Mouse (Mus musculus): ENCODE results near the gene Esrra.

The Esrra gene

DNA sequence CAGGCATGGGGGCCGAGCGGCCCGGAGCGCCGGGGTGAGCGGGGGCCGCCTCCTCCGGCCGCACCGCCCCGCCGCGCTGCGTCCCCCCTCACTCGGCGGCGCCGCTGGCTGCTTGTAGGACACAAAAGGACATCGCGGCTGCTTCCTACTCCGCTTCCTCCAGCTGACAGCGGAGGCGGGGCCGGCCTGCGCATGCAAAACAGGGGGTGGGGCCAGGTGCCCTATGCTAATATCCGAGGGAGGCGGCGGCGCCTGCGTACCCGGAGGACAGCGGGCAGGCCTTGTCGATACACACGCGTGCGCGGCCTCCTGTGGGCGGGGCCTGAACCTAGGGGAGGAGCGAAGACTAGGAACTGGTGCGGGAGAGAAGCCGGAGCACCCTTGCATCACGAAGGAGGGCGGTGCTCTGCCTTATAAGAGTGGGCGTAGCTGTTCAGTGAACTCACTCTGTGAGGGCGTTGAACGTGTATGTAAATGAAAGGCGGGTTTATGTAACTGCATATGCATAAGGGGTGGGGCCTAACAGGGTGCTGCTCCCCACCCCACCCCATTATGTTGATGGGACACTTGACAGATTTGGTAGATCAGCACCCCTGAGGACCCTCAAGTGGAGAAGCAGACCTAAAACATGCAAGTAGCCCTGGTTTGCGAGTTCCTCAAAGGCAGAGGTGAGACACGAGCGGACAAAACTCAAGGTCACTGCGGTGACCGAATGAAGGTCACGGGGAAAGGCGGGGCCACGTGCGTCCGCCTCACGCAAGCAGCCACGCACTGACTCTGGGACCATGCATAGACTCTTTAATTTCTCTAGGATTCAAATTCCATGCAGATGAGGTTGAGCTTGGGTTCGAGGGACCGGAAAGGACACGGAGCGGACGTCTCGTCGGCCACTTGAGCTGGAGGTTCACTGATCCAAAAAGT, at the start of gene Esrra:
Gene Esrra (minus strand): TSS at position 167 of the 921 bp plus-strand sequence.
- DNase-seq, result peak; percentile 100

DNA sequence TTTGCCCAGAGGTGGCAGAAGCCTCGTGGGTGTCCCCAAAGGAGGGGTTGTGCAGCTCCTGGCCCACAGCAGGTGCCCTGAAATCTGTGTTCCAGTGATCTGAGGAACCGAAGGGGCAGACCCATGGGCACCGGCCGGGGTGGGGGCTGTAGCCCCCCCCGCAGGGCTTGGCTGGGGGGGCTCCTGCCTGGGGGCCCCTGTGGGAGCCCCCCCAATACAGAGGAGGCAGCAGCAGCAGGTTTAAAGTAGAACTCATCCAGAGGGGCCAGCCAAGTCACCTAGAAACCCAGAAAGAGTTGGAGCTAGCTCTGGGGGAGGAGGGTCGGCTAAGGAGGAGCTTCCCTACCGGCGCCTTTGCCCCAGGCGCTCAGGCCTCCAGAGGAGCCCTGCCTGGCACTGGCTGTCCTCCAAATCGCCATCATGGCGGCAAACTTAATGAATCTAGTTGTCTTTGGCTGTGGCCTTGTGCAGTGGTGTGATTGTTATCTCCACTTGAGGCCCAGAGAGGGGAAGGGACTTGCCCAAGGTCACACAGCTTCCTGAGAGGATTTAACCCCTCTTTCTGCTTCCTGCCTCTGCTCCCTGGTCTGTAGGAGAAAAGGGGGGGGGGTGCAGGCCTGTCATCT, 49.0 kb upstream of the Esrra start:
- DNase-seq, result no peak

DNA sequence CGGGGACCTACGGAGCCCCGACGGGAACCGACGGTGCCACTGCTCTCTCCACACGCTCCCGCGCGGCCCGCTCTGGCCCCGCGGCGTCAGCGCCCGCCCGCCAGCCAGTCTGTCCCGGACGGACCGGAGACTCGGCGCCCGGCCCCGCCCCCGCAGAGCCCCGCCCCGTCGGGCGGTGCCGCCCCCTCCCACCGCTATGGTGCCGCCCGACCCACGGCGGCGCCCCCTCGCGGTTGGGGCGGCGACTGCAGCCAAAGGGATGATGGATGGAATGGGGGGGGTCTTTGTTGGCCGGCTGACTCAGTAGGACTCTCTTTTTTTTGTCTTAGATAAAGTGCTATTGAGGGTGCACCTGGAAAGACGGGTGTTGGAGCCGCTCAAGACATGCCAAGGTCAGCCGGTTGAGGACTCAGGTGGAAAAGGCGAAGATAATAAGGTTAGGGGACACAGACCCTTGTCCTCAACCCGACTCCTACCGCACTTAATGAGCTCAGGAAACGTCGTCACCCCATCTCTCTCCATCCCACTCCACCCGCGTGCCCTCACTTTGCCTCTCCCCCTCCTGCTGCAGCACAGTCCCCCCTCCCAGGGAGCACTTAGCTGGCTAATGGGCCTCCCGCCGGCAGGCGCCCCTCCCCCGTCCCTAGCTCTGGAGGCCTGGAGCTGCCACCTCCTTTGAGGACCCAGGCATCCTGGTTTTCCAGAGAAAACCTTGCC, 48.2 kb upstream of the Esrra start:
- DNase-seq, result no peak

DNA sequence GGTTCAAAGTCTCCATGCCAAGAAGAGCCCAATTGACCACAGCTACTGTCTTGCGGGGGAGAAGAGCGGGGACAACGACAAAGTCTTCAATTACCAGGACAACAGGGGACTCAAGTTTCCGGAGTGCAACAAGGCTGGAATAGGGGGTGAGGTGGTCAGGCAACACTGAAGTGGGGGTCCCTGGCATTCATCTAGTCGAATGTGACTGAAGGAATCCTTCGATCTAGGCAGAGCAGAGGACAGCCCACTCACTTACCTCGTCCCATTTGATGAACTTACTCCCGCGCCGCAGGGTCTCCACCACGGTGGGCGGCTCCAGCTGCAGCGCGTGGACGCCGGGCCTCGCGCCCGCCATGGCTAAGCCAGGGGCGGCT, 47.7 kb upstream of the Esrra start:
- no peak for DNase-seq

DNA sequence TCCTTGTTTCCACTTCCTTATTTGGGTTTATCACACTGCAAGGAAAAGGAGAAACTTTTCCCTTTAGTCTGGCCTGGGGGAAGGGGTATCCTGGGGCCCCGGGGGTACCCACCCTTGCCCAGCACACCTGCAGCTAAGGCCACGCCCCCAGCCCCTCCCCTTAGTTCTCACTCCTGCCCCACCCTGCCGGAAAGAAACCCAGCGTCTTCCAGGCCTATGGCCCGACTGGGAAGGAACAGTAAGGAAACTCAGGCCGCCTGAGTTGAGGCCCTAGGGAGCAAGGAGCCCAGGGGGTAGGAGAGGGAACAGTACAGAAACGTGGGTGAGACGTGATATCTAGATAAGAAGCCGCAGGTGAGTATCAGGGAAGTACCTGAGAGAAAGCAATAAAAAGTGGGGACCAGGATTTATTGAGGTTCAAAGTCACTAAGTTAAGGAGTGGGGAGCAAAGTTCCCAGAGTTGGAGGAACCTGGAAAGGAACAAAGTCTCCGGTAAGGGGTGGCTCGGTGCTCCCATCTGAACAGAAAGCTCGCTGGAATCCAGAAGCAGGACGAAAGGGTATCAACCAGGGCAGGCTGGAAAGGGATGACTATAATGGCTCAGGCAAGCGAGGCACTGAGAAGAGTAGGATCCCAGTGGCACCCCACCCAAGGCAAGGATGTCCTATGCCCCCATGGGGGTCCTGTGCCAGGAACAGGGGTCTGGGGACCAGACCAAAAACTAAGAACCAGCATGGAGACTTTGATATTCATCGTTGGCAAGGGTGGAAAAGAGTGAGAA, 47.1 kb upstream of the Esrra start:
- DNase-seq, result no peak

- DNase-seq, result no peak
Observed at GRCm38 (mm10) chr19:6956461-6956860, 34.8 kb upstream of the Esrra start.

- DNase-seq, result no peak
Observed at GRCm38 (mm10) chr19:6955424-6955823, 33.8 kb upstream of the Esrra start.

GRCm38 (mm10) chr19:6954046-6954445, 32.4 kb upstream of the Esrra start:
- DNase-seq, result no peak

- DNase-seq, result no peak
Observed at GRCm38 (mm10) chr19:6952712-6953037, 31.1 kb upstream of the Esrra start.

GRCm38 (mm10) chr19:6951994-6952711, 30.5 kb upstream of the Esrra start:
- peak; percentile 74 for DNase-seq

DNA sequence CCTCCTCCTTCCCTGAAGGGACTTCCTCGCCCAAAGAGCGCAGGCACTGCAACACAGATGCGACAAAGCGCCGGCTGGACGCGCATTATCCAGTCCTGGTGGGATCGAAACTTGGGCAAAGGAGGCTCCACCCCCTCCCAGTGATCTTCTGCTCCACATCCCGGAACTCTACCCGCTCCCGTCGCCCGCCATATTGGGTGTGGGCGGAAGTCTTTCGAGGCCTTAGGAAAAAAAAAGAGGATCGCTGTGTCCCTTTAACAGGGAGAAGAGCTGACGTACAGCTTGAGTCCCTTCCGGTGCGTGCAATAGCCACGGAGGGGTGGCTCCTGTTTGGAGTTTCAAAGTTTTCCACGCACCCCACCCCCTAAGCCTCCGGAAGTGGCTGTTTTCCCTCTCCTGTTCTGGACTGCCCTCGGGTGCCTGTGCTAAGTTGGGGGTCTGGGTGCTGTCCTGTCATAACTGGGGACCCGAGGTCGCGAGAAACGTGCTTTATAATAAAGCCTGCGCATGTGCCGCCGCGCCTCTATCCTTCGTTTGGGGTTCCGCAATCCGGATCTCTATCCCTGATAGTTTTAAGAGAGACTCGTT, 29.9 kb upstream of the Esrra start:
- DNase-seq, result peak; percentile 92

DNA sequence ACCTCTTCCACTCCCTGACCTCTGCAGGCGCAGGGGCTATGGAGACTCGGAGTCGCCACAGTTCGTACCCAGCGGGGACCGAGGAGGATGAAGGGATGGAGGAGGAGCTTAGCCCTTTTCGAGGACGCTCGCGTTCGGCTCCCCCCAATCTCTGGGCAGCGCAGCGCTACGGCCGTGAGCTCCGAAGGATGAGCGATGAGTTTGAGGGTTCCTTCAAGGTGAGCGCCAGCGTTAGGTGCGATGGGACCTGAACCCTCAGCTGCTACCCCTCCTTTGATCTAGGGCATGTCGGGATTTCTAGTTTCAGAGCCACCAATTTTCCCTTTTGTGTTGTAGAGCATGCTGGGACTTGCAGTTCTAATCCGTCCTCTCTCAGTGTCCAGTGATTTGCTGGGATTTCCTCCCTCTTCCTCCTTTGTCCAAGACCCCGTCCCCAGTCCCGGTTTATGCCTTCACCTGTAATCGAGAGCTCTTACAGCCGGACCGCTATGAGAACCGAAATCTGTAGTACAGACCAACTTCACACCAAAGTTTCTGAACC, 29.1 kb upstream of the Esrra start:
- peak; percentile 68 for DNase-seq

GRCm38 (mm10) chr19:6949951-6950350, 28.3 kb upstream of the Esrra start:
- no peak for DNase-seq

- DNase-seq, result no peak
Observed at GRCm38 (mm10) chr19:6949532-6949931, 27.9 kb upstream of the Esrra start.

DNA sequence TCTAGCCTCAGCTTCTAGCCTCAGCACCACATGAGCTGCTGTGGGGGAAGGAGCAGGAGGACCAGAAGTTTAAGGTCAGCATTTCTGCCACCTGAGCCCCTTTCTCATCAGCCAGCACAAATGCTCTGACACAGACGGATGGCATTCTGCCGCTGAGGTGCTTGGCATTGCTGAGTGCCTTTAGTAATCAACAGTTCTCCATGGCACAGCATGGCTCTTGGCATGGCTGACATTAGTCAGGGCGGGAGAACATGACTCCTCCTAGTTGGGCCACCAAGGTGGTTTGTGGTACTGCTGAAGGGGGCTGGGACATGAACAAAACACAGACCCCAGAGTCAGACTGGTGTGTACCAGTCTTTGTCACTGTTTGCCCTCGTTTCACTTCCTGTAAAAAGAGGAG, 26.6 kb upstream of the Esrra start:
- DNase-seq, result no peak

GRCm38 (mm10) chr19:6947742-6948141, 26.1 kb upstream of the Esrra start:
- no peak for DNase-seq

DNA sequence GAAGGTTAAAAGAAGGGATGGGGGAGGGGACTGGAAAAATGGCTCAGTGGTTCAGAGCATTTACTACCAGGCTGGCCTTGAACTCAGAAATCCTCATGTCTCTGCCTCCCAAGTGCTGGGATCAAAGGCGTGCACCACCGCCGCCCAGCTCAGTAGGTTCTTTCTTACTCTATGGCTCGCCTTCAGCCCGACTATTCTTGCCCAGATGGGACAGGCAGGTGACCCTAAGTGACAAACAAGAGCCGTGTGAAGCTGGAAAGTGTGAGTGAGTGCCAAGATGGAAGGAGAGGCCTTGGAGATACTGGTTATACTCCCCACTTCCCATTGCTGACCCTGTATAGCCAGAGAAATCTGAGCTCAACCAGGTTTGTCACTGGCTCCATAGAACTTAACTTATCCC, 22.1 kb upstream of the Esrra start:
- DNase-seq, result no peak

DNA sequence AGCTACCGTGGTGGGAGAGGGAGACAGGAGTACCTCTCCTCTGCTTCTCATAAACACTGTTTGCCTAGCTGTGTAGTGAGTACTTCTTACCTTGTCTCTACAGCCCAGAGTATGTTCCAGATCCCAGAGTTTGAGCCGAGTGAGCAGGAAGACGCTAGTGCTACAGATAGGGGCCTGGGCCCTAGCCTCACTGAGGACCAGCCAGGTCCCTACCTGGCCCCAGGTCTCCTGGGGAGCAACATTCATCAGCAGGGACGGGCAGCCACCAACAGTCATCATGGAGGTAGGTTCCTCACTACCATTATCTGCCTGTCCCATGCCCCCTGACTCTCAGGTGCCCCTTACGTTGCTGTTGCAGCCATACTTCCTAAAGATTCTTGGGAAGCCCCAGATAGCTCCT, 21.2 kb upstream of the Esrra start:
- DNase-seq, result no peak

- peak; percentile 92 for DNase-seq
Observed at GRCm38 (mm10) chr19:6942249-6942691, 20.7 kb upstream of the Esrra start, which contains the start of gene Gpr137. Gpr137 (minus strand) TSS chr19:6942480.

- peak; percentile 94 for DNase-seq
Observed at GRCm38 (mm10) chr19:6941372-6942248, 20.0 kb upstream of the Esrra start, which contains the start of gene Bad. Bad (plus strand) TSS chr19:6941861.
